Mouse (Mus musculus) gastrocnemius, adult 18-20 months (tissue): Measurements from ENCODE around the gene Rassf1. TPM values are rescaled to one million over a fixed set of nuclear protein-coding genes. Genes with fewer than 3 reads are reported as not detected.

ENCODE experiments used
- DNase-seq: peaks from one replicate; pipeline ENCODE4 v3.0.0; 2021; ENCODE audit warnings: low spot score
- long read RNA-seq, 2 experiments: library from polyadenylated mRNA; stranded (forward); transcript quantifications; one replicate each; pipeline ENCODE4 v2.0.0; 2021
- total RNA-seq, 2 experiments: library from RNA; stranded (reverse); gene quantifications; 2 replicates each; pipeline ENCODE4 v1.2.3; 2021

Gene Rassf1
- 10 to 100 TPM; 11.9 to 13.6 TPM for total RNA-seq
- long read RNA-seq, experiment 1, transcript Rassf1-201 (5 exons, 1,727 nt), result major isoform, 23 of 25 reads
- long read RNA-seq, experiment 1, partial matches to known transcripts, result 2 of 25 reads
- long read RNA-seq, experiment 1, other reads (novel, unspliced or antisense), result 0 of 25 reads
- long read RNA-seq, experiment 2, transcript Rassf1-201 (5 exons, 1,727 nt), result major isoform, 15 of 16 reads
- long read RNA-seq, experiment 2, partial matches to known transcripts, result 1 of 16 reads
- long read RNA-seq, experiment 2, other reads (novel, unspliced or antisense), result 0 of 16 reads

DNA sequence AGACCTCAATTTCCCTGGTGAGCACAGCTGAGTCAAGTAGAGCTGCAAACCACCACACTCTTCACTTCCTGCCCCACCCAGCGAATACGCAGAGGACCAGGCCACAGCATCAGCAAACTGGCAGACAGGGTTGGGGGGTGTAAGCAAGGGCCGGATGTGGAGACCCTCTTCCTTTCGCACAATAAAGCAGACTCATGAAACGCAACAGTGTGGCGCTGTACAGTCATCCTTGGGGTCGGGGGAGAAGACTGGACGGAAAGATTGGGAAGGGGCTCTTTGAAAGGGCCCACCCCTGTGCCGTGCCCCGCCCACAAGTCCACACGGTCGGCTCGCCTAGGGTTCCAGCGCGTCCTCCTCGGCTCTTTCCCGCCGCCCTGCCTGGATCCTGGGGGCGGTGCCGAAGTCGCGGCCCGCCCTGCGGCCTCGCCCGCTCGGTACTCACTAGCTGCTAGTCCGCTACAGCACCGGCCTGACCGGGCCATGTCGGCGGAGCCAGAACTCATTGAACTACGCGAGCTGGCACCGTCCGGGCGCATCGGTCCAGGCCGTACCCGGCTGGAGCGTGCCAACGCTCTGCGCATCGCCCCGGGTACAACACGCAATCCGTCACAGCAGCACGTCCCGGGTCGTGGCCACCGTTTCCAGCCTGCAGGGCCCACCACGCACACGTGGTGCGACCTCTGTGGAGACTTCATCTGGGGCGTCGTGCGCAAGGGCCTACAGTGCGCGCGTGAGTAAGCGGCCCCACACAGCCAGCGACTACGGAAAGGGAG is at the start of gene Rassf1:
Rassf1 (plus strand) TSS at position 439 of the 773 bp plus-strand sequence.
- peak; percentile 66 for DNase-seq

DNA sequence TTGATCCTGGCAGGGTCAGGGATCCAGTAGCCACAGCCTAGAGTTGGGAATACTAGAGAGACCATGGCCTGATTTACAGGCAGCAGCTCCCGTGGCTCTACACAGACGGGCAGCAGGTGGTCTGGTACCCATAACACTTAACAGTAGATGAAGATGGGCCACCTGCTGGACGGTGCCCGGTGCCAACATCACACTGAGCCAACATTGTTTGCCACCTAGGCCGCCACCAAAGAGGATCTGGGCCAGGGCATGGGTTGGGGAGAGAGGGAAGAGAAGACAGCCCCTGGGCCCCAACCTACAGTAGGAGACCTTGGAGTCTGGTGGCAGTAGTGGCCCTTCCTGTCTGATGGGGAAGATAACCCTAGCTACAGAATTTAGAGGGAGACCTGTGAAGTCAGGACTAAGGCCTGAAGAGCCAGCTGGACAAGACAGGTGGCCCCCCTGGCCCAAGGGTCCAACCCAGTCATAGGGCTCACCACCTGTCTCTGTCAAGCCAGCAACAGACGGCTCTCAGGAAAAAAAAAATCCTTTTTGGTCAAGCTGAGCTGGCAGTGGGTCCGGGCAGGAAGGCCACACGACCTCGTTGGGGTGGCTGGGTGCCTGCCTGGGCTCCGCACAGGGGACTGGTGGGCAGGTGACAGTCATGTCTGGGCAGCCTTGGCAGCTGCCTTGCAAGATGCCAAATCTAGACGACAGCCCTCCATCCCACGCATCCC is 49.1 kb upstream of the Rassf1 start:
- DNase-seq, result no peak

DNA sequence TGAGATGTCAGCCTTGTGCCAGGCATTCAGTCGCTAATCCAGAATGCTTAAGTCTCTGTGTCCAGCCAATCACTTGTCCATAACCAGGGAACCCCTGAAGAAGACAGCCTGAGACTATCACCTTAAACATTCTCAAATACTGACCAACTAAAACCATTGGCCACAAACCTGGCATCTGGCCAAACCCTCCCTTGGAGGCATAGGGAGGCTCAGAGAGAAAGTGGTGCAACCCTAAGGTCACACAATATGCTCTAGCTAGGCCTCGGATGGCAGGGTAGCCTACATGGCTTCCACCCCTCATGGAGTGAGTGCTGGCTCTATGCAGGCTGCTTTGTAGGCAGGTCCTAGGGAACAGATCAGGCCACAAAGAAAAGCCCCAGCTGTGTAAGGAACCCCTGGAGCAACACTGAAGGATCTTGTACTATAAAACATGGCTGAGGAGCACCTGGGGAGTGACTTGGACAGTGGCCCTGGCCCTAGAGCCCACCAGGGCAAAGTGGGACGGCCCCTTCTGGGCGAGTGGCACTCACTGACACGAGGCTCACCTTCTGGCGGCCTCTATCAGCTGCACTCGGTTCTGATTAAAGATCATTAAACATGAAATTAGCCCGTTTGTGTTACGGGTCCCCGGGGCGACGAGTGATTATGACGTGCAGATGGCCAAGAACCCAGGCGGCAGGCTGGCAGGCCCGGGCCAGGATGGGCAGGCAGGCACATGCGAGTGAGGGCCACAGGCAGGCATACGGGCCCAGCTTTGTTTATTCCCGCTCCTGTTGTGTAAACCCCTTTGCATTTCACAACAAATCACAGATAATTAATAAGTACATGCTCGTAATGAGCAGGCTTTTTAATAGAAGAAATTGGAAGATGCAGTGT is 46.5 kb upstream of the Rassf1 start:
- no peak for DNase-seq

DNA sequence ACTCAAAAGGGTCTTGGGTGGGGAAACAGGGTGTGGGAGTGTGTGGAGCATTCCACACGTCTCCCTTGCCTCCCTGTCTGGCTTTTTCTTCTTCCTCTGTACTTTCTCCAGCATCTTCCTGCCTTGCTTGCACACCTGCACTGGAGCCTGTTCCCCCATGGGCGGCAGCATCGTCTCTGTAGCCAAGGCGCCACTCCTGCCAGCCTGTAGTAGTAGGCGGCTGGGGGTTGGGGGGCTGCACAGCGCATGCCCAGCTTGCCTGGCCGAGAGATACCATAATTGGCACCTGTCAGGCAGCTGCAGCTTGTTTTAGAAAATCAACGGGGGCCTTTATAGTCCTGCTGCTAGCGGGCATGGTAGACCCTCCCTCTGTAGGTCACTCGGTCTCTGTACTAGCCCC is 43.1 kb upstream of the Rassf1 start:
- no peak for DNase-seq

DNA sequence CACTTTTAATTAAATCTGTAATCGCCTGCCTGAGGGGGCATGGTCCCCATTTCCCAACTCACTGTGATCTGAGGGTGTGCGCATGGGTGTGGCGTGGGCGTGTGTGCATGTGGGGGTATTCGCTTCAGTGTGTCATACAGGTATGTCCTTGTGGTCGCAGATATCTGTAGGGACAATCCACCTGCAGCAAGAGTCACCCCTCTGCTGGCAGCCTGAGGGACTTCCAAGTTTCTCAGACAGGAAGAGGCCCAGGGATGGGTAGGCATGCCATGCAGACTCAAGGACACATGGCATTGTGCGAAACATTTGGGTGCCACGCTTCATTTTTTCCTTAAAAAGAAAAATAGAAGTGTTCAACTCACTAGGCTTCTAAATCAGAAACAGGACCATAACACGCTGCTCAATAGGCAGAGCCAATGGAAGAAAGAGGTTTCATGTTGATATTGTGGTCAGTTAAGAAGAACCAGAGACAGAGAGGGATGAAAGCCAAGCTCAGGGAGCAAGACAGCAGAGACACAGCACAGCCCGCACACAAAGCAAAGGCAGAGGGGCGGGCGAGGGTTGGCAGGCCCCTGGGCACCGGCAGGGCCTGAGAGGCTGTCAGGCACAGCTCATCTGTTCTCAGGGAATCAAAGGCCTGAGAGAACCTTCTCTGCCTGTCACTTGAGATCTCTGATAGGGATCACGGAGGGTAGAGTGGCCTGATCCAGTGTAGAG is 40.8 kb upstream of the Rassf1 start:
- DNase-seq, result no peak

DNA sequence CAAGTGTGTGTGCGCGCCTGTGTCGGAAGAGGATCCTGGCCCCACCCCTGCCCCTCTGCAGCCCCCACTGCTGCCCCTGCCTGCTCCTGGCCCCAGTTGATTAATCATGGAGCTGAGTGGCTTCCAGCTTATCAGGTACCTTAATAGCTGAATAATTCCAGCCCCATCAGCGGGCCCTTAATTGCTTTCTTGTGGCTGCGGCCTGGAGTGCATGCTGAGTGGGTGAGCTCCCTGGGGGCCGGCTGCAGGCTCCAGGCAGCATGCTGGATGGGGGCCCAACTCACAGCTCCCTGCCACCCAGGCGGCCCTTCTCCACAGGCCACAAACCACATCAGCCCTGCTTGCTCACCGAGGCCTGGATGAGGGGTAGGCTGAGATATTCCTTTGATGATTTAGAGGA is 39.9 kb upstream of the Rassf1 start:
- no peak for DNase-seq

DNA sequence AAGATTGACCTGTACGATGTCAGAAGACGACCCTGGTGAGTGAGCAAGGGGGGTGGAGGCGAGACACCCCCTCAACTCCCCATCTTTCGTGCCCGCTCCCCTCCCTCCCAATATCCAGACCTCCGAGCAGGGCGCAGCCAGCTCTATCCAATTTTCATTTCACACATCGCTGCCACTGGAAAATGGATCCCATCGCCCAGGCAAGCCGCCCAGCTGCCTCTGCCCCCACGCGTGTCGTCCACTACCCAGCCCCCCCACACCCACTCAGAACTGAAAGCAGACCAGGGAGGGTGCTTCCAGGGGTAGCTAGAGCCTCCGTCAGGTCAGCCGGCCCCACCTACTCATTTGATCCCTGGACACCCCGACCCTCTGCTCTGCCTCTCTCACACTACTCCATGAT is 39.0 kb upstream of the Rassf1 start:
- no peak for DNase-seq

DNA sequence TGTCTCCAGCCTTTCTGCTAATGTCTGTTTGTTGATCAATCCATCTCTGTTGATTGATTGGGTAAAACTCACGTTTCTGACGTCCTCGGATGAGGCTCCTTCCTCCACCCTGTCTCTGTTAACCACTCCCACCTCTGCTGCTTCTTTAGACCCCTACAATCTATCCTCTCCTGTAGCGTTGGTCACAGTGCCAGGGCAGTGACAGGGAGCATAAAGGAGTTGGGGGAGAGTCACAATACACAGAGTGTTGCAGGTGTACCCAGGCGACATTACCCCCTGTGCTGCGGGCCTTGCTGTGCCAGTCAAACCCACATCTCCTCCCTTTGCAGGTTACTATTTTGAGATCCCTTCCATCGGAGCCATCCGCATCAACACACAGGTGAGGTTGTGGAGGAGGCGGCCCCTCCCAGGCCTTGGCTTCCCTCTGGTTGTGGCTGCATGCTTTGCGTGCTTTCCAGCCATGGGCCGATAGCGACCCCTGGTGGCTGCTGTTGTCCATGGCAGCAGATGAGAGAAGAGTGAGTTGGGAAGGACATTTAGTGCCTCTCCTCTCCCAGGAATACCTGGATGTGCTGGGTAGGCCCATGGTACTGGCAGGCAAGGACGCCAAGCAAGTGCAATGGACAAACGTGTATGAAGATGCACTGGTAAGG is 36.9 kb upstream of the Rassf1 start:
- peak; percentile 80 for DNase-seq

DNA sequence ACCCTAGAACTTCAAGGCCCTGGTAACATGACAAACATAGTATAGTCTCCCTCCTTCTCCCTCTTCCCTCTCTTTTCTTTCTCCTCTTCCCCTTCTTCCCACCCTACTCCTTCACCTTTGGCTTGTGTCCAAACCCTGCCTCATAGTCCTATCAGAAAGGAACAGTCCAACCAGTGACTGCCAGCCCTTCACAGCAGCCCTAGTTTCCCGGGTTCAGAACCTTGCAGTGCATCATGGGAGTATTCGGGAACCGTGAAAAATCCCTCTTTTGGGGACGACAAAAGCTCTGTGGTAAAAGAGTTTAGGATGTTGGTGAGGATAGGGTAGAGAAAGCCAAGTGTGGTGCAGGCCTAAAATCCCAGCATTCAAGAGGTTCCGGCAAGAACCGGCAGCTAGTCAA is 31.0 kb upstream of the Rassf1 start:
- DNase-seq, result no peak

DNA sequence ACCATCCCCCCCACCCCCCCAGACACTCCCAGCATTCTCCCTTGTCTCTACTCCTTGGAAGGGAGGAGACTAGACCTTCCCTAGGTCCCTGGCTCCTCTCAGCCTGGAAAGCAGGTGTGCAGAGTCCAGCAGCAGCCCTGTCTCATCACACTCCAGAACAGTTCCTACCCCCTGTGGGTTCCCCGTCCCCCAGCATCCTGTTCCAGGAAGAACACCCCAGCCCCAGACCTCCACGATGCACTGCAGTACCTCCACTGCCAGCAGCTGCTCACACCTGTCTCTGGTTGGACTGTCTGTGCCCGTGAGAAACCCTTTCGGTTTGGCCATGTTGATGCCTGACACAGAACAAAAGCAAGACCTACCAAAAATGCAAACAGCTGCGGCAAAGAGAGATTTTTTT is 30.2 kb upstream of the Rassf1 start:
- no peak for DNase-seq

DNA sequence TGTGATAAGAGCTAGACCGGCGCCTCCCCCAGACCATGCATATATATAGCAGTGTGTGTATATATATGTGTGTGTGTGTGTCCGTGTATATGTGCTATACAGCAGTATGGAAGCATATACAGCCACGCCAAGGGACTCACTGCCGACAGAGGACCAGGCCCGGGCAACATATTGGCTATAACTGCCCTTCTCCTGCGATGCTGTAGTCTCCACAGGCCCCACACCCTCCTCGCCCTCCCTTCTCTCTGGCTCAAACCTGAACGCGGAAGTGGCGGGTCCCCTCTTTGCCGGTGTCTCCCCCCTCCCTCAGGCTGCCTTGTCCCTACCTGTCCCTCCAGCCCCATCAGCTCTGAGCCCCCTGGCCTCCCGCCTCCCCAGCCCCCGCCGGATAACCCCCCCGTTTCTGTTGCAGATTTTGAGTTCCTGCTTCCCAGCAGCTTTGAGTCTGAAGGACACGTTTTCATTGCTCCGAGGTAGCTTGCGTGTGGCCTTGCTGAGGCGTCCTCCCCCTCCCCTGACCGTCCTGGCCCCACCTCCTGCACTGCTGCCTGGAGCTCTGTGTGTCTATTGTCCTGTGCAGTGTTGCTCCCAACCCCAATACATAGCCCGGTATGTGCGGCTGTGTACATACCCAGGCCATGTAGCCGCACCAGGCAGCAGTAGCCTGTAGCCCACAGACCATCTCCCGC is 29.5 kb upstream of the Rassf1 start:
- DNase-seq, result no peak

DNA sequence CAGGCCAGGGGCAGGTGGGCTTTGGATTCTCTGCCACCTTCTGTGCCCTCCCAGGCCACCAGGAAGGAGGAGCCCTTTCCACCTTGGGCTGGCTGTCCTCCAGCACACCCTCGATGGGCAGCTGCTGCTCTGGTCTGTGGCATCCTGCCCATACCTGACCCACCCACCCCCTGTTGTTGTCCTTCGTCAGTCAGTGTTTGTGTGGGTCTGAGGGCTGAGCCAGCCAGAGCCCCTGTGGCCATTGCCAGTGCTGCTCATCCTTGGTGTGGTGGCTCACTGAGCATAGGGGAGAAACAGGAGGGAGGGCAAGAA is 29.0 kb upstream of the Rassf1 start:
- DNase-seq, result no peak

DNA sequence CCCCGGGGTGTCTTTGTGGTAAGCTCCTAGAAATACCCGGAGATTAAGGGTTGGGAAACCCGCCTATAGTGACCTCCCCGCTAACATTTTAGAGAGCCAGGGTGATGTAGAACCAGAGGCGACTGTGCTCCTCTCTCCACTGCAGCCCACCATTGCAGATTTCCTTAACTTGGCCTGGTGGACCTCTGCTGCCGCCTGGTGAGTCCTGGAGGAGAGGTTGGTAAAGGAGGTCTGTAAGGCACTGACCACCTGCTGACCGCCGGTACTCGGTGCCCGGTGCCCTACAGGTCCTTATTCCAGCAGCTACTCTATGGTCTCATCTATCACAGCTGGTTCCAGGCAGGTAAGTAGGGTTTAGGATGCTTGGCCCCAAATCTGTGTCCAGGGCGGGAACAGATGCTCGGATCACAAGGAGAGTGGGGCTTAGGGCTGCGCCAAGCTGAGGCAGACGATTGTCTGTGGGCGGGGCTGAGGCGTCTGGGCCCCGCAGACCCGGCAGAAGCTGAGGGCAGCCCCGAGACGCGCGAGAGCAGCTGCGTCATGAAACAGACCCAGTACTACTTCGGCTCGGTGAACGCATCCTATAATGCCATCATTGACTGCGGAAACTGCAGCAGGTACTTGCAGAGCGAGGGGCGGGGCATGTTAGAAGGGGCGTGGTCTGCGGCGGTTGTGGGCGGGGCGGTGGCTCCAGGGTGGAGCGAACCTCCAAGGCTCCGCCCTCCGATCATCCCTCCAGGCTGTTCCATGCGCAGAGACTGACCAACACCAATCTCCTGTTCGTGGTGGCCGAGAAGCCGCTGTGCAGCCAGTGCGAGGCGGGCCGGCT is 24.9 kb upstream of the Rassf1 start:
- peak; percentile 74 for DNase-seq

DNA sequence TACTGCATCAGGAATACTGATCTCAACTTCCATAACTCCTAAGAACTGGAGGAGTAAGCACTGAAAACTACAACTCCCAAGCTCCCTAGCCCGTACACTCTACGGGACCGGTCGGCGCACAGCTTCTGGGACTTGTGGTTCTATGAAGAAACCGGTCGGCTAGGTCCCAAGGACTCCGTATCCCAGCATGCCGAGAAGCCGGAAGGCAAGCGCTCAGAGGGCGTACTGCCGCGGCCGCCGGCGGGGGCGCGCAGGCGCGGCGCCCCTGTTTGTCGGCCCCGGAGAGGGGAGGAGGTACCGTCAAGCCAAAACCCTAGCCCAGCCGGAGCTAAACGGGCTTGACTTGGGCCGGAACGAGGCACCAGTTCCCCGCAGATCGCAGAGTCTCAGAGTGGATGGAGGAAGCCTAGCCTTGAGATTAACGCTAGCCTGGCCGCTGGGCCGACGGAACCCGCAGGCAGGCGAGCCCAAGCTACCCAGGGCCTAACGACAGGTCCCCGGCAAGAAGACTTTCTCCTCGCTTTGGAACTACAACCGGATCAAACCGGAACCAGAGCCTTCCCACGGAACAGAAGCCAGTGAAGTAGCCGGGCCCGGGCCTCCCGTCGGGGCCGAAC is 17.5 kb upstream of the Rassf1 start, which contains the start of gene Tmem115:
Tmem115 (plus strand) TSS at position 155 of the 617 bp plus-strand sequence.
- DNase-seq, result peak; percentile 94

DNA sequence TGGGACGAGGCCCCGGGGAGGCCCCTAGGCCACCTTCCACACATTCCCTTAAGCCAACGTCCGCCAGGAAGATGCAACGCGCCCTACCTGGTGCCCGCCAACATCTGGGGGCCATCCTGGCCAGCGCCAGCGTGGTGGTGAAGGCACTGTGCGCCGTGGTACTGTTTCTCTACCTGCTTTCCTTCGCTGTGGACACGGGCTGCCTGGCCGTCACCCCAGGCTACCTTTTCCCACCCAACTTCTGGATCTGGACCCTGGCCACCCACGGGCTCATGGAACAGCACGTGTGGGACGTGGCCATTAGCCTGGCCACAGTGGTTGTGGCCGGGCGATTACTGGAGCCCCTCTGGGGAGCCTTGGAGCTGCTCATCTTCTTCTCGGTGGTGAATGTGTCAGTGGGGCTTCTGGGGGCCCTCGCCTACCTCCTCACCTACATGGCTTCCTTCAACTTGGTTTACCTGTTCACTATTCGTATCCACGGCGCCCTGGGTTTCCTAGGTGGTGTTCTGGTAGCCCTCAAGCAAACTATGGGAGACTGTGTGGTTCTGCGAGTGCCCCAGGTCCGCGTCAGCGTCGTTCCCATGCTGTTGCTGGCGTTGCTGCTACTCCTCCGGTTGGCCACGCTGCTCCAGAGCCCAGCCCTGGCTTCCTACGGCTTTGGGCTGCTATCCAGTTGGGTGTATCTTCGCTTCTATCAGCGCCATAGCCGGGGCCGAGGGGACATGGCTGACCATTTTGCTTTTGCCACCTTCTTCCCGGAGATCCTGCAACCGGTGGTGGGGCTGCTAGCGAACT is 16.8 kb upstream of the Rassf1 start:
- DNase-seq, result no peak

DNA sequence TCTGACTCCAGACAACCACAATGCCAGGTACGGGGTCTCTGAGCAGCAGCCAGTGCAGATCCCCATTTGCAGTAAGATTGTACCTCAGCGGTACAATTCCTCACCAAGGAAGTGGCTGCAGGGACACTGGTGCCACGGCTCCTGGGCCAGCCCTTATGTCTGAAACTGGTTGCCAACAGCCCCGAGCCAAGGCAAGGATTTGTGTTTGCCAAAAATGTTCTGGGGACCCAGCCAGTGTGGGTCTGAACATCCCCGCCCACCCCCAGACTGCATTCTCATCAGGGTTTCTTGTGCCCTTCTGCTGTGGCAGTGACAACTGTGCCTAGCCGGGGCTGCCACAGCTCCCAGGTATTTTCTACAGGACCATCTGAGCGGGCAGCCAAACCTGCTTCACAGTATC is 13.1 kb upstream of the Rassf1 start:
- DNase-seq, result no peak

DNA sequence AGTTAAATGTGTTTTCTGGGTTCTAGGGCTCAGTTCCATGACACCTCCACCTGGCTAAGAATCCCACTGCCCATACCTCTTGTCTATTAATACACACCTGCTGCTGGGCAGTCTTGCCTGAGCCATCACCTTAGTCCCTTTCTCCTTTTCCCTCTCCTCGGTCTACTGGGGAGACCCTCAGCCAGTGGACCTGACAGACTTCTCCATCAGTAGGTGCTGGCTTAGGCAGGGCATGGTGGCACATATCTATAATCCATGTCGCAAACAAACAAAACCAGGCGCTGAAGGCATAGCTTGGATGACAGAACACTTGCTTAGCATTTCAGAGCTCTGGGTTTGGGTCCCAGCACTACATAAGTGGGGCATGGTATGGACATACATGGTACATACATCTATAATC is 12.6 kb upstream of the Rassf1 start:
- DNase-seq, result no peak

DNA sequence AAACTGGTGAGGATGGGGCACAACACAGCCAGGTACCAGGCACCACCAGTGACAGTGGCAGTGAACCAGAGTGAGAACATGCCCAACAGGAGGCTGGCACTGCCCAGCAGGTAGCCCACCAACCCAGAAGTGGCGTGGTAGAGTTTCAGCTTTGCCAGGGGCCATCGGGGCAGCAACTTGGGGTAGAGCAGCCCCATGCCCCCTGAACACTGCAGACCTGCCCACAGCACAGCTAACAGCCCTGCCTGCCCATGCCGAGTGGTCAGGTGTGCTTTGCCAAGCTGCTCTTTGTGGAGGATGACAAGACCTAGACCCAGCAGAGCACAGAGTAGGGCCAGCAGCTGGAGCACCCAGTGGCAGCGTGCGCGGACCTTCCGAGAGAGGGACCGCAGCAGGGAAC is 11.4 kb upstream of the Rassf1 start:
- no peak for DNase-seq
